Mouse (Mus musculus) midbrain, embryonic 14.5 days (tissue): Measurements from ENCODE around the gene Klhdc7b. TPM values are rescaled to one million over a fixed set of nuclear protein-coding genes. Genes with fewer than 3 reads are reported as not detected.

ENCODE experiments used
- ATAC-seq: fragments of 200-750 bp; cut with Nextera tagmentation; 2 replicates; pipeline ENCODE4 v1.8.0; 2017; ENCODE audit warnings: moderate number of reproducible peaks, moderate library complexity; ENCODE audit not compliant: low FRiP score, low TSS enrichment
- DNase-seq: peaks from one replicate; pipeline ENCODE4 v3.0.0-alpha.2; 2015
- H3K27ac ChIP-seq: fragments of 300-500 bp; sonication (generic); replicated peaks from 2 replicates; pipeline ENCODE4 v1.5.1; 2014; ENCODE audit warnings: mild to moderate bottlenecking, low read depth, low read length, moderate library complexity
- H3K27me3 ChIP-seq: fragments of 300-500 bp; sonication (generic); 2 replicates; pipeline ENCODE4 v1.6.1; 2014; ENCODE audit warnings: low read length, control low read depth, mixed read lengths; ENCODE audit not compliant: control insufficient read depth, insufficient read depth
- H3K36me3 ChIP-seq: fragments of 300-500 bp; sonication (generic); 2 replicates; pipeline ENCODE4 v1.6.1; 2014; ENCODE audit warnings: low read length, control low read depth; ENCODE audit not compliant: control insufficient read depth, insufficient read depth
- H3K4me1 ChIP-seq: fragments of 300-500 bp; sonication (generic); 2 replicates; pipeline ENCODE4 v1.6.1; 2014; ENCODE audit warnings: mild to moderate bottlenecking, antibody characterized with exemption, low read length, control low read depth; ENCODE audit not compliant: control insufficient read depth, insufficient read depth
- H3K4me2 ChIP-seq: fragments of 300-500 bp; sonication (generic); 2 replicates; pipeline ENCODE4 v1.6.1; 2014; ENCODE audit warnings: mild to moderate bottlenecking, low read length, moderate library complexity
- H3K4me3 ChIP-seq: fragments of 300-500 bp; sonication (generic); replicated peaks from 2 replicates; pipeline ENCODE4 v1.5.1; 2014; ENCODE audit warnings: low read depth, low read length
- H3K9ac ChIP-seq: fragments of 300-500 bp; sonication (generic); replicated peaks from 2 replicates; pipeline ENCODE4 v1.6.1; 2014; ENCODE audit warnings: mild to moderate bottlenecking, low read length, moderate library complexity
- H3K9me3 ChIP-seq: fragments of 300-500 bp; sonication (generic); 2 replicates; pipeline ENCODE4 v1.6.1; 2016; ENCODE audit warnings: low read length, control low read depth, mixed read lengths; ENCODE audit not compliant: control insufficient read depth
- WGBS: fragments of 180-500 bp; shearing (Covaris S2); extraction: QIAGEN DNeasy Blood & Tissue Kit; methylation state at CpG from one replicate; pipeline ENCODE4 v1.1.7; 2014; 5-methylcytosine and 5-hydroxymethylcytosine counted together
- polyA plus RNA-seq: library from polyadenylated mRNA; unstranded; fragments of >200 nt; fragmentation: Nextera tagmentation; extraction: Ambion mirVana; gene quantifications from 2 replicates; pipeline ENCODE4 v1.2.1, GENCODE M21; 2014

The Klhdc7b gene
- polyA plus RNA-seq, 1 experiment from 2014 or later = not detected

GRCm38 (mm10) chr15:89432946-89433345 lies 48.2 kb downstream of the Klhdc7b start:
- no peaks in the 10 kb centered on the region for H3K27me3 ChIP-seq
- H3K4me3 ChIP-seq = no peak overlapping the region
- ATAC-seq (no peak), DNase-seq (no peak)
- H3K27ac ChIP-seq = no peak overlapping the region
- no peak overlapping the region for H3K4me2 ChIP-seq
- WGBS = 78% methylated on average over 4 of the region's 4 CpGs
- no peak overlapping the region for H3K9ac ChIP-seq
- H3K9me3 ChIP-seq = no peaks in the 10 kb centered on the region
- peaks cover 1% of the 10 kb centered on the region; the same call in 1 of the 2 replicates for H3K36me3 ChIP-seq
- H3K4me1 ChIP-seq = peaks cover 7% of the 10 kb centered on the region; the same call in 1 of the 2 replicates

GRCm38 (mm10) chr15:89434136-89434535 lies 49.4 kb downstream of the Klhdc7b start:
- Histone ChIP-seq H3K9me3 (no peaks in the 10 kb centered on the region), H3K9ac (no peak overlapping the region), H3K4me2 (no peak overlapping the region), H3K27me3 (no peaks in the 10 kb centered on the region), H3K36me3 (no peaks in the 10 kb centered on the region), H3K4me1 (no peaks in the 10 kb centered on the region), H3K27ac (no peak overlapping the region), H3K4me3 (no peak overlapping the region)
- WGBS = 67% methylated on average over 3 of the region's 3 CpGs
- ATAC-seq (no peak), DNase-seq (no peak)

GRCm38 (mm10) chr15:89435878-89436277 lies 51.2 kb downstream of the Klhdc7b start:
- Histone ChIP-seq H3K4me3 (no peak overlapping the region), H3K36me3 (no peaks in the 10 kb centered on the region), H3K27me3 (no peaks in the 10 kb centered on the region), H3K9me3 (no peaks in the 10 kb centered on the region), H3K4me2 (no peak overlapping the region), H3K27ac (no peak overlapping the region), H3K9ac (no peak overlapping the region), H3K4me1 (no peaks in the 10 kb centered on the region)
- DNase-seq (no peak), ATAC-seq (no peak)
- 91% methylated on average over 5 of the region's 5 CpGs for WGBS

Other genes starting within 250 kb of the Klhdc7b start
- 4.1 and 4.6 TPM in 2 replicates for gene Mapk12, start 244.2 kb upstream of the Klhdc7b start, polyA plus RNA-seq
- gene Mapk11, start 235.3 kb upstream of the Klhdc7b start, polyA plus RNA-seq = 23.7 and 27.9 TPM in 2 replicates
- gene Plxnb2, start 204.1 kb upstream of the Klhdc7b start, polyA plus RNA-seq = 86.4 and 107 TPM in 2 replicates
- gene Dennd6b, start 188.4 kb upstream of the Klhdc7b start, polyA plus RNA-seq = 85.2 and 117 TPM in 2 replicates
- 88.6 and 90.0 TPM in 2 replicates for gene Ppp6r2, start 173.4 kb upstream of the Klhdc7b start, polyA plus RNA-seq
- gene Sbf1, start 69.6 kb upstream of the Klhdc7b start, polyA plus RNA-seq = 103 and 109 TPM in 2 replicates
- gene Adm2, start 62.2 kb upstream of the Klhdc7b start, polyA plus RNA-seq = not detected in 2 replicates
- not detected in 2 replicates for gene Miox, start 50.5 kb upstream of the Klhdc7b start, polyA plus RNA-seq
- gene Lmf2, start 29.3 kb upstream of the Klhdc7b start, polyA plus RNA-seq = 18.3 and 23.9 TPM in 2 replicates
- gene Ncaph2, start 29.2 kb upstream of the Klhdc7b start, polyA plus RNA-seq = 106 and 111 TPM in 2 replicates
- gene Sco2, start 11.1 kb upstream of the Klhdc7b start, polyA plus RNA-seq = 12.2 and 20.7 TPM in 2 replicates
- gene Tymp, start 7.9 kb upstream of the Klhdc7b start, polyA plus RNA-seq = 2.7 and 3.0 TPM in 2 replicates
- 0.74 and 0.82 TPM in 2 replicates for gene Odf3b, start 5.6 kb upstream of the Klhdc7b start, polyA plus RNA-seq
- not detected in 2 replicates for gene Syce3, start 25.6 kb downstream of the Klhdc7b start, polyA plus RNA-seq
- 0.97 and 1.5 TPM in 2 replicates for gene Cpt1b, start 40.9 kb downstream of the Klhdc7b start, polyA plus RNA-seq
- 3.5 and 4.6 TPM in 2 replicates for gene C730034F03Rik, start 44.7 kb downstream of the Klhdc7b start, polyA plus RNA-seq
- gene Gm44502, start 44.8 kb downstream of the Klhdc7b start, polyA plus RNA-seq = not detected in 2 replicates
- gene Chkb, start 45.0 kb downstream of the Klhdc7b start, polyA plus RNA-seq = 76.3 and 84.0 TPM in 2 replicates
- gene Mapk8ip2, start 69.0 kb downstream of the Klhdc7b start, polyA plus RNA-seq = 57.6 and 61.6 TPM in 2 replicates
- gene Arsa, start 92.5 kb downstream of the Klhdc7b start, polyA plus RNA-seq = 16.0 and 21.7 TPM in 2 replicates
- 9.9 and 11.5 TPM in 2 replicates for gene Shank3, start 114.7 kb downstream of the Klhdc7b start, polyA plus RNA-seq
- gene Acr, start 183.4 kb downstream of the Klhdc7b start, polyA plus RNA-seq = 2.1 and 2.3 TPM in 2 replicates
- gene Rabl2, start 207.0 kb downstream of the Klhdc7b start, polyA plus RNA-seq = 82.6 and 88.4 TPM in 2 replicates